Mouse (Mus musculus) liver, adult 10 weeks (tissue): ENCODE results near the gene Gm2431. TPM values are rescaled to one million over a fixed set of nuclear protein-coding genes. Genes with fewer than 3 reads are reported as not detected.

Experiments
- polyA plus RNA-seq: library from polyadenylated mRNA; stranded (reverse); fragments of 350-450 nt; fragmentation: Illumina TruSeq; extraction: RNeasy Lipid Tissue Mini Kit (QIAGEN cat#74804); gene quantifications from one replicate; pipeline ENCODE4 v1.2.3, GENCODE M21; 2014; ENCODE audit warnings: low read depth, low replicate concordance

Gm2431 gene
- not detected for polyA plus RNA-seq

GRCm38 (mm10) chr7:142258254-142258653 lies at the start of gene Gm2431:
Gene Gm2431 (minus strand): TSS chr7:142258354.

GRCm38 (mm10) chr7:142303249-142303648 lies 45.1 kb upstream of the Gm2431 start, which contains the start of gene Krtap5-4:
Gene Krtap5-4 (plus strand): TSS chr7:142303549.

GRCm38 (mm10) chr7:142297018-142297417 lies 38.9 kb upstream of the Gm2431 start, which contains the start of gene Krtap5-1:
Gene Krtap5-1 (minus strand): TSS chr7:142297118.

GRCm38 (mm10) chr7:142274263-142274662 lies 16.1 kb upstream of the Gm2431 start, which contains the start of gene Gm4559:
Gene Gm4559 (minus strand): TSS chr7:142274363.

GRCm38 (mm10) chr7:142240978-142241377 lies 17.2 kb downstream of the Gm2431 start, which contains the start of gene Gm40460:
Gene Gm40460 (minus strand): TSS chr7:142241078.

GRCm38 (mm10) chr7:142229871-142230270 lies 28.3 kb downstream of the Gm2431 start, which contains the start of gene Krtap5-5:
Gene Krtap5-5 (minus strand): TSS chr7:142229971.

GRCm38 (mm10) chr7:142211559-142211958 lies 46.6 kb downstream of the Gm2431 start, which contains the start of gene Gm7579:
Gene Gm7579 (plus strand): TSS chr7:142211859.

Other genes with a start within 250 kb of the Gm2431 start
- gene Mob2, start 197.3 kb downstream of the Gm2431 start, polyA plus RNA-seq = 8.6 TPM
- gene Dusp8, start 162.5 kb downstream of the Gm2431 start, polyA plus RNA-seq = not detected
- gene Gm45618, start 137.6 kb downstream of the Gm2431 start, polyA plus RNA-seq = not detected
- not detected for gene Gm39115, start 122.3 kb downstream of the Gm2431 start, polyA plus RNA-seq
- not detected for gene Gm45337, start 113.7 kb downstream of the Gm2431 start, polyA plus RNA-seq
- not detected for gene Gm29735, start 101.2 kb downstream of the Gm2431 start, polyA plus RNA-seq
- gene Gm4553, start 92.6 kb downstream of the Gm2431 start, polyA plus RNA-seq = not detected
- not detected for gene Krtap5-2, start 82.3 kb downstream of the Gm2431 start, polyA plus RNA-seq
- gene Gm10153, start 68.0 kb downstream of the Gm2431 start, polyA plus RNA-seq = not detected
- not detected for gene Krtap5-3, start 57.0 kb downstream of the Gm2431 start, polyA plus RNA-seq
- not detected for gene Gm7579, start 46.5 kb downstream of the Gm2431 start, polyA plus RNA-seq
- not detected for gene Krtap5-5, start 28.4 kb downstream of the Gm2431 start, polyA plus RNA-seq
- gene Gm40460, start 17.3 kb downstream of the Gm2431 start, polyA plus RNA-seq = not detected
- not detected for gene Gm4559, start 16.0 kb upstream of the Gm2431 start, polyA plus RNA-seq
- gene Krtap5-1, start 38.8 kb upstream of the Gm2431 start, polyA plus RNA-seq = not detected
- gene Krtap5-4, start 45.2 kb upstream of the Gm2431 start, polyA plus RNA-seq = not detected
- not detected for gene Ifitm10, start 115.4 kb upstream of the Gm2431 start, polyA plus RNA-seq
- gene Gm49369, start 124.3 kb upstream of the Gm2431 start, polyA plus RNA-seq = 19.5 TPM
- 59.5 TPM for gene Ctsd, start 129.7 kb upstream of the Gm2431 start, polyA plus RNA-seq
- gene Syt8, start 176.5 kb upstream of the Gm2431 start, polyA plus RNA-seq = not detected
- not detected for gene Tnni2, start 183.5 kb upstream of the Gm2431 start, polyA plus RNA-seq
- 0.87 TPM for gene Lsp1, start 202.5 kb upstream of the Gm2431 start, polyA plus RNA-seq
- gene Tnnt3, start 240.5 kb upstream of the Gm2431 start, polyA plus RNA-seq = not detected